Mouse (Mus musculus) lung, postnatal 0 days (tissue): Measurements from ENCODE around the gene Bcorl1.

Experiments
- CTCF ChIP-seq: IDR thresholded peaks from 2 replicates; pipeline ENCODE4 v1.5.1; 2016; ENCODE audit warnings: antibody characterized with exemption, mild to moderate bottlenecking
- EP300 ChIP-seq: IDR thresholded peaks from 2 replicates; pipeline ENCODE4 v1.6.1; 2016; ENCODE audit warnings: antibody characterized with exemption, mild to moderate bottlenecking, control low read depth

GRCm38 (mm10) chrX:48452931-48453673, 111.9 kb downstream of the Bcorl1 start:
- TF ChIP-seq CTCF: no peak
- no peak for TF ChIP-seq EP300
